Mouse (Mus musculus) hindbrain, embryonic 11.5 days (tissue): Measurements from ENCODE around the gene Rhbdl2. TPM values are rescaled to one million over a fixed set of nuclear protein-coding genes. Genes with fewer than 3 reads are reported as not detected.

Experiments
- ATAC-seq: fragments of 200-750 bp; cut with Nextera tagmentation; 2 replicates; pipeline ENCODE4 v1.8.0; 2017; ENCODE audit warnings: mild to moderate bottlenecking, moderate TSS enrichment, moderate library complexity; ENCODE audit not compliant: low FRiP score
- DNase-seq: peaks from one replicate; pipeline ENCODE4 v3.0.0-alpha.2; 2015; ENCODE audit warnings: low spot score
- H3K27ac ChIP-seq: fragments of 300-500 bp; sonication (generic); 2 replicates; pipeline ENCODE4 v1.5.1; 2014; ENCODE audit warnings: mild to moderate bottlenecking, low read depth, low read length
- H3K27me3 ChIP-seq: fragments of 300-500 bp; sonication (generic); 2 replicates; pipeline ENCODE4 v1.6.1; 2014; ENCODE audit warnings: mild to moderate bottlenecking, low read length, moderate library complexity, mixed read lengths; ENCODE audit not compliant: control insufficient read depth, insufficient read depth
- H3K36me3 ChIP-seq: fragments of 300-500 bp; sonication (generic); 2 replicates; pipeline ENCODE4 v1.6.1; 2014; ENCODE audit warnings: mild to moderate bottlenecking, low read length, moderate library complexity, mixed read lengths; ENCODE audit not compliant: control insufficient read depth, insufficient read depth
- H3K4me1 ChIP-seq: fragments of 300-500 bp; sonication (generic); replicated peaks from 2 replicates; pipeline ENCODE4 v1.6.1; 2014; ENCODE audit warnings: low read length, mixed read lengths; ENCODE audit not compliant: control insufficient read depth, insufficient read depth
- H3K4me2 ChIP-seq: fragments of 300-500 bp; sonication (generic); replicated peaks from 2 replicates; pipeline ENCODE4 v1.6.1; 2014; ENCODE audit warnings: mild to moderate bottlenecking, low read depth, low read length
- H3K4me3 ChIP-seq: fragments of 300-500 bp; sonication (generic); 2 replicates; pipeline ENCODE4 v1.5.1; 2014; ENCODE audit warnings: low read depth, low read length
- H3K9ac ChIP-seq: fragments of 300-500 bp; sonication (generic); 2 replicates; pipeline ENCODE4 v1.6.1; 2014; ENCODE audit warnings: low read depth, low read length
- H3K9me3 ChIP-seq: fragments of 300-500 bp; sonication (generic); 2 replicates; pipeline ENCODE4 v1.6.1; 2016; ENCODE audit warnings: low read length; ENCODE audit not compliant: control insufficient read depth
- WGBS: fragments of 180-500 bp; shearing (Covaris S2); extraction: QIAGEN DNeasy Blood & Tissue Kit; methylation state at CpG from one replicate; pipeline ENCODE4 v1.1.7; 2014; 5-methylcytosine and 5-hydroxymethylcytosine counted together
- polyA plus RNA-seq: library from polyadenylated mRNA; unstranded; fragments of >200 nt; fragmentation: Nextera tagmentation; extraction: Ambion mirVana; gene quantifications from 2 replicates; pipeline ENCODE4 v1.2.1, GENCODE M21; 2014

Rhbdl2 gene
- polyA plus RNA-seq, 1 experiment from 2014 or later, result 0.86 TPM

DNA sequence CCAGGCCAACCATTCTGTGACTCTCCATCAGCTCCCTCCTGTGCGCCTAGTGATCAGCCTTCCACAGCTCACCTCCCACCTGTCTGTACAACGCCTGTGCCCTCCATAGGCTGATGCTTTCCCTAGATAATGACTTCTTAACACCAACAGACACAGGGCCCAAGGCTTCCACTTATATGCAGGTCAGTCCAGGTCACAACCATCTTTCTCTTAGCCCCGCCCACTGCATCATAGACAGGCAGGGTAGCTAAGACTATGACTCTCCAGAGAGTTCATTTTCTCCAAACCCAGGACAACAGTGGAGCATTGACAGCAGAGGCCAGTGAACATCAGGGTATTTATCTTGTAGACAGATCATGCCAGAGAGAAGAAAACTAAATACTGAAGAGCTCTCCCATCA, 71.7 kb downstream of the Rhbdl2 start, which contains the start of gene 4933427I04Rik:
Gene 4933427I04Rik, plus strand, starts transcription at position 301 of the 400 bp plus-strand sequence.
- ATAC-seq (no peak), DNase-seq (no peak)
- WGBS, result 84% methylated on average over 3 of the region's 3 CpGs
- Histone ChIP-seq H3K9me3 (no peaks in the 10 kb centered on the region), H3K27me3 (no peaks in the 10 kb centered on the region), H3K4me1 (no peaks in the 10 kb centered on the region), H3K36me3 (no peaks in the 10 kb centered on the region), H3K4me3 (no peak within 1 kb of the TSS), H3K9ac (no peak within 1 kb of the TSS), H3K4me2 (no peak within 1 kb of the TSS), H3K27ac (no peak within 1 kb of the TSS)

DNA sequence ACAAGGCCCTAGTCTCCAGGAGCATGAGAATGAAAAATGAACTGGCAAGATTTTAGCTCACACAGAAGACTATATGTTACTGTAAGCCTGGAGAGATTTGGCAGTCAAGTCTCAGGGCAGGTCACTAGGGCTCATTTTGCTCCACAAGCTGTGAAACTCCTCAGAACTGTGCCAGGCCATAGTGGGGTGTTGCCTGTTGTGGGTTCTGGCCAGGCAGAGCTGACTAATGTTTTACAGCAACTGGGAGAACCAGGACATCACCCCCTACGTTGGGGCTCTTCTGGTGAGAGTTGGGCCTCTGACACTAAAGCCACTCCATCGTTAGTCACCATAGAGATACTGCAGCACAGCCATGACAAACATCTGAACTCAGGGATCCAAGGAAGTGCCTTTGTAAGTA, 72.1 kb downstream of the Rhbdl2 start:
- no peak for DNase-seq
- Histone ChIP-seq H3K9ac (no peak overlapping the region), H3K4me2 (no peak overlapping the region), H3K27ac (no peak overlapping the region), H3K4me1 (no peaks in the 10 kb centered on the region), H3K36me3 (no peaks in the 10 kb centered on the region), H3K4me3 (no peak overlapping the region), H3K9me3 (no peaks in the 10 kb centered on the region), H3K27me3 (no peaks in the 10 kb centered on the region)
- ATAC-seq, result no peak
- 53% methylated on average over 2 of the region's 2 CpGs for WGBS

DNA sequence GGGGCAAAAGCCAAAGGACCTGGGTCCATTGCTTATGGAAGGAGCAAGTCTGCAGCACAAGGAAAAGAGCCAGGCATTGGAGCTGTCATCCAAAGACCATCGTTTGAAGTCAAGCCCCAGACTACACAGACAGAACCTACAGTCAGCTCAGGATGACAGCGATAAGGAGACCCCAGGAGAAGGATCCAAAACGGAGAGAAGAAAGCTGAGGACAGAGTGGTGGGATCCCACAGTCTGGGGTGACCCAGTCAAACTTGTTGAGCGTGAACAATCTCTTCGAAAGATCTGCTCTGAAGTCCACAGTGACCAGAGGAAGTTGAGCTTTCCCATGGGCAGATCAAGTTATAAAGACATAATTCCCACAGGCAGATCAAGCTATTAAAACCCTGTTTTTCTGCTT, 72.9 kb downstream of the Rhbdl2 start:
- H3K4me1 ChIP-seq, result no peaks in the 10 kb centered on the region
- H3K27me3 ChIP-seq, result no peaks in the 10 kb centered on the region
- WGBS, result 87% methylated on average over 5 of the region's 5 CpGs
- no peaks in the 10 kb centered on the region for H3K9me3 ChIP-seq
- ATAC-seq, result no peak
- no peak for DNase-seq
- no peak overlapping the region for H3K4me3 ChIP-seq
- H3K27ac ChIP-seq, result no peak overlapping the region
- no peaks in the 10 kb centered on the region for H3K36me3 ChIP-seq
- H3K9ac ChIP-seq, result no peak overlapping the region
- no peak overlapping the region for H3K4me2 ChIP-seq

Other genes starting within 250 kb of the Rhbdl2 start
- gene Macf1, start 103.5 kb upstream of the Rhbdl2 start, polyA plus RNA-seq, result 74.7 and 114 TPM in 2 replicates
- 340 and 344 TPM in 2 replicates for gene Ndufs5, start 69.7 kb upstream of the Rhbdl2 start, polyA plus RNA-seq
- 104 and 107 TPM in 2 replicates for gene Akirin1, start 37.5 kb upstream of the Rhbdl2 start, polyA plus RNA-seq
- 0.12 TPM in 1 of 2 replicates, not detected in the other for gene 4933427I04Rik, start 71.8 kb downstream of the Rhbdl2 start, polyA plus RNA-seq
- 51.2 and 67.2 TPM in 2 replicates for gene Mycbp, start 117.0 kb downstream of the Rhbdl2 start, polyA plus RNA-seq
- gene Rragc, start 129.6 kb downstream of the Rhbdl2 start, polyA plus RNA-seq, result 55.0 and 55.2 TPM in 2 replicates
- not detected in 2 replicates for gene 4930535I16Rik, start 130.1 kb downstream of the Rhbdl2 start, polyA plus RNA-seq